Mouse (Mus musculus): ENCODE measurements around the gene Nfkbil1.

Gene Nfkbil1

GRCm38 (mm10) chr17:35175968-35176367 lies 59.6 kb downstream of the Nfkbil1 start, which contains the start of gene Aif1:
TSS of gene Aif1 (minus strand) at chr17:35176068.
- no peak for DNase-seq (ENCODE audit: low read depth)

GRCm38 (mm10) chr17:35175382-35175781 lies 60.2 kb downstream of the Nfkbil1 start:
- no peak for DNase-seq (ENCODE audit: low read depth)

GRCm38 (mm10) chr17:35174201-35174977 lies 61.2 kb downstream of the Nfkbil1 start:
- no peak for DNase-seq (ENCODE audit: low read depth)

GRCm38 (mm10) chr17:35173329-35173728 lies 62.3 kb downstream of the Nfkbil1 start:
- no peak for DNase-seq (ENCODE audit: low read depth)

- DNase-seq (ENCODE audit: low read depth): no peak
Measured at GRCm38 (mm10) chr17:35172445-35173234, 63.0 kb downstream of the Nfkbil1 start.

Data from c-Kit-positive CD71-negative TER-119-negative erythroid progenitor cells, embryonic 14.5 days (primary cell).